Mouse (Mus musculus) erythroblast, embryonic 14.5 days (primary cell): Measurements from ENCODE around the gene Isl1. TPM values are rescaled to one million over a fixed set of nuclear protein-coding genes. Genes with fewer than 3 reads are reported as not detected.

Source experiments
- H3K27me3 ChIP-seq: 2 replicates; pipeline ENCODE4 v1.6.1; 2012; ENCODE audit warnings: inconsistent platforms; ENCODE audit not compliant: control insufficient read depth
- H3K36me3 ChIP-seq: 2 replicates; pipeline ENCODE4 v1.6.1; 2012; ENCODE audit warnings: mild to moderate bottlenecking, inconsistent platforms; ENCODE audit not compliant: control insufficient read depth
- H3K4me1 ChIP-seq: 2 replicates; pipeline ENCODE4 v1.6.1; 2012; ENCODE audit warnings: inconsistent platforms; ENCODE audit not compliant: control insufficient read depth
- H3K4me3 ChIP-seq: replicated peaks from 2 replicates; pipeline ENCODE3; 2012; ENCODE audit warnings: moderate library complexity, mild to moderate bottlenecking, inconsistent platforms
- H3K9me3 ChIP-seq: 2 replicates; pipeline ENCODE4 v1.6.1; 2012; ENCODE audit warnings: low read length, inconsistent platforms, mixed read lengths; ENCODE audit not compliant: control insufficient read depth
- GATA1 ChIP-seq: IDR thresholded peaks from 2 replicates; pipeline ENCODE4 v1.6.1; 2012; ENCODE audit warnings: low read length, inconsistent platforms, mixed read lengths
- TAL1 ChIP-seq: IDR thresholded peaks from 3 replicates; pipeline ENCODE4 v1.6.1; 2012; ENCODE audit warnings: low read length, inconsistent platforms, mixed read lengths
- polyA plus RNA-seq: library from polyadenylated mRNA; stranded (reverse); fragments of >175 nt; gene quantifications from 2 replicates; pipeline ENCODE4 v1.2.3, GENCODE M21; 2012

The Isl1 gene
- polyA plus RNA-seq, 1 experiment, result not detected

DNA sequence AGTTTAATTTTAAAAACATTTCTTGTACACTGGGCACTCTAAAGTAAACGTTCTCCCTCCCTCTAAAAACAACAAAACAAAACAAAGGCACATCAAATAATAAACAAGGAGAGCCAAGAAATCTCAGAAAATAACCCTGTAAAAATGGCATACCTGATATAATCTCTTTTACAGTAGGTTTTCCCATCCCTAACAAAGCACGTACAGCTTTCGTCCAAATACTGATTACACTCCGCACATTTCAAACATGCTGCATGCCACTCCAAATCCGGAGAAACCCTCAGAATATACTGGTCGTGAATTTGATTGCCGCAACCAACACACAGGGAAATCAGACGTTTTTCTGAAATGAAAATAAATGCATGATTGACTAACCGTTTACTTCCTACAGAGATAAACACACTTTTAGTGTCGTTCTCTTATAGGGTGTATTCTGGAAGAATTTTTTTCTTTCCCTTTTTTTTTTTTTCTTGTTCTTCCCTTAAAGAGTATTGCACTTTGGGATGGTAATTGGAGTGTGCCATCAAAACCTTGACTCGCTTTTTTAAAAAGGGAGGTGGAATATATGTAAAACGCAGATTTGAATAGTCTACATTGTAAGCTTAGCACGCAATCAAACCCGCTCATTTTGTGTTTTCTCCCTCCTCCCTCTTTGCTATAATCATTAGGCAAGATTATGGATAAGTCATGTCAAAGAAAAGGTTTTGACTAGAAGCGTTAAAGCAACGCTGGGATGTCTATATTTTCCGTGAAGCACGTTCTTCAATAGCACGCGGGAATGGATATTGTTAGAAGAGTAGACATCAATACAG is 1.2 kb downstream of the Isl1 start:
- Histone ChIP-seq H3K4me3 (no peak overlapping the region), H3K9me3 (no peaks in the 10 kb centered on the region; the same call in 1 of the 2 replicates), H3K27me3 (peaks cover 96% of the 10 kb centered on the region), H3K36me3 (no peaks in the 10 kb centered on the region), H3K4me1 (no peaks in the 10 kb centered on the region)
- TF ChIP-seq GATA1 (no peak), TAL1 (no peak)

DNA sequence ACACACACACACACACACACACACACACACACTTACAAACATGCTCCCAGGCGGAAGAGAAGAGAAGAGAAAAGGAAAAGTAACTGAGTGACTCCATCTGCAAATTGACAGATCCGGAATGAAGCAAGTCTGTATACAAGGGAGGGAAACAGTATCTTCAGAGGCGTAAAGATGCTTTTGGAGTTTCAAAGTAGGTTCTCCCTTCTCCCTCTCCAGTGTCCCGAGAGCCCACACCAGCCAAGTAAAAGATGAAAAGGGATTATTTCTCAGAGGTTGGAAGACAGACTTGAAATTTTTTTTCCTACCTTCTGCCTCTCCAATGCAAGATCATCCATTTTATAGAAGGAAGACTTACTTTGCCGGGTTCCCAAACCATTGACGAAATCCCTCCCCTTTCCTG is 2.9 kb downstream of the Isl1 start:
- no peaks in the 10 kb centered on the region for H3K4me1 ChIP-seq
- H3K4me3 ChIP-seq, result no peak overlapping the region
- H3K36me3 ChIP-seq, result no peaks in the 10 kb centered on the region
- peaks cover 93% of the 10 kb centered on the region for H3K27me3 ChIP-seq
- TF ChIP-seq GATA1 (no peak), TAL1 (no peak)
- no peaks in the 10 kb centered on the region; the same call in 1 of the 2 replicates for H3K9me3 ChIP-seq

DNA sequence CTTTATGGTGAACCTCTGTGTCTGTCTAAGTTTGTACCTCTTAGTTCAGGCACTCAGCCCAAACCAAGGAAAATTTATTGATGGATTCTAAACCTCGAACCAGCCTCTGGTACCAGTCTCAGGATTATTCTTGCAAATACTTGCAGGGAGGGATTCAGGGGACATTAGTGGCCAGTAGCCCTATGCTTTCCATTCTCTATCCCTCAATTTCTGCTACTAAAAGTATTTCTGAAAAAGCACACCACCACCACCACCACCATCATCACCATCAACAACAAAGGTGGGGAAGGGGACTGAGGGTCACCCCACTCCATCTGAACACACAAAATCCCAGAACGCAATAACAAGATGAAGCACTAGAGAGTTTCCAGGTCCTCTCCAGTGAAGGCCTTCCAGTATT is 3.8 kb downstream of the Isl1 start:
- no peaks in the 10 kb centered on the region for H3K36me3 ChIP-seq
- H3K4me1 ChIP-seq, result no peaks in the 10 kb centered on the region
- peaks cover 92% of the 10 kb centered on the region for H3K27me3 ChIP-seq
- H3K9me3 ChIP-seq, result no peaks in the 10 kb centered on the region; the same call in 1 of the 2 replicates
- no peak overlapping the region for H3K4me3 ChIP-seq
- TF ChIP-seq GATA1 (no peak), TAL1 (no peak)

DNA sequence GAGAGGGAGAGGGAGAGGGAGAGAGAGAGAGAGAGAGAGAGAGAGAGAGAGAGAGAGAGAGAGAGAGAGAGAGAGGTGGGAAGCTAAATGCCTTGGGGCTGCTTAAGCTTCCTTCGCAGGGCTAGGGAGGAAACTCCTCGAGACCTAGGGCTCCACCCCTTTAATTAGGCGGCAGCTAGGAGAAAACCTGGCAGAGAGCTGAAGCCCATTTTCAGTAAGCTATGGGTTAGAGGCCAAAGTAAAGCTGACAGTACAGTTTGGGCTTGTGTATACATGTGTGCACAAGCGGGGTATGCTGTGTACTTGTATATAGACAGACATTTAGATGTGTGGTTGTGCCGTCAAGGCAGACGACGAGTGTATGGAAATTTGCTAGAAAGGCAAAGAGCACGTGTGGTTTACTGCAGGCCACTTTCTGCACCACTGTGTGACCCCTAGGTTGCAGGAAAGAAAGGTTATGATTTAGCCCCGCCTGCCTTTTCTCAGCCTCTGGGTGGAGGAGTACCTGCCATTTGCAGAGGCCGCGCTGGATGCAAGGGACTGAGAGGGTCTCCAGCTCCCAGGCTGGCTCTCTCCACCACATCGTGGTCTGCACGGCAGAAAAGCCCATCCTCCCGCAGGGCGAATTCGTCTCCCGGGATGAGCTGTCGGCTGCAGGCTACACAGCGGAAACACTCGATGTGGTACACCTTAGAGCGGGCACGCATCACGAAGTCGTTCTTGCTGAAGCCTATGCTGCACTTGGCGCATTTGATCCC is 4.6 kb downstream of the Isl1 start:
- H3K36me3 ChIP-seq, result no peaks in the 10 kb centered on the region
- H3K4me1 ChIP-seq, result no peaks in the 10 kb centered on the region
- peaks cover 85% of the 10 kb centered on the region for H3K27me3 ChIP-seq
- no peak overlapping the region for H3K4me3 ChIP-seq
- H3K9me3 ChIP-seq, result no peaks in the 10 kb centered on the region; the same call in 1 of the 2 replicates
- TF ChIP-seq GATA1 (no peak), TAL1 (no peak)

DNA sequence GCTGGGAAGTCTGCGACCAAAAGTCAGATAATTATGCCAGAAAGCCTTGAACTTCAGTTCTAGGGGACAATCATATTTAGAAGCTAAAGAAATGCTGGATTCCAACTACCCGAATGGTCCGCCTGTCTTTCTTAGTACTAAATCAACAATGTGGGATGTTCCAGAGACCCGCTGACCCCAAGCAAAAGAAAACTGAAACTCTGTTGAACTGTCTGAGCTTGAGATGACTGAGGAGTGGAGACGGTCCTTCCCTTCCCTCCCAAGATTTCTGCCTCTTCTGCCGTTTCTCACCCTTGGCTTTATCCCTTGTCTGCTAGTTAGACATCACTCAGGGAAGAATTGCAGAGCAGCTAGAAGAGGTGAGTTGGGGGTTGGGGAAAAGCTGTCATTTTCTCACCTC is 5.7 kb downstream of the Isl1 start:
- H3K36me3 ChIP-seq, result no peaks in the 10 kb centered on the region
- no peak for TF ChIP-seq TAL1
- no peak for TF ChIP-seq GATA1
- no peaks in the 10 kb centered on the region for H3K9me3 ChIP-seq
- H3K4me3 ChIP-seq, result no peak overlapping the region
- H3K27me3 ChIP-seq, result peaks cover 83% of the 10 kb centered on the region
- no peaks in the 10 kb centered on the region for H3K4me1 ChIP-seq

DNA sequence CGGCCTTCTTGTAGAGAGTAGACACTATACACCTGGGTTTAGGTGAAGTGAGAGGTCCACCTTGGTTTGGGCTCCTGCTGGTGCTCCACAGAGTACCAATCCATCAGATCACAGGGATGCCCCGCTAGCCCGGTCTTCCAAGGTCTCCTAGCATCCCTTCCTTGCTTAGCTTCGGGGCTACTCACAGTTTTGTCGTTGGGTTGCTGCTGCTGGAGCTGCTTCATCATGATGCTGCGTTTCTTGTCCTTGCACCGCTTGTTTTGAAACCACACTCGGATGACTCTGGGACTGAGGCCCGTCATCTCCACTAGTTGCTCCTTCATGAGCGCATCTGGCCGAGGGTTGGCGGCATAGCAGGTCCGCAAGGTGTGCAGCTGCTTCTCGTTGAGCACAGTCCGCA is 6.6 kb downstream of the Isl1 start:
- H3K36me3 ChIP-seq, result no peaks in the 10 kb centered on the region
- H3K9me3 ChIP-seq, result no peaks in the 10 kb centered on the region
- TF ChIP-seq TAL1 (no peak), GATA1 (no peak)
- H3K27me3 ChIP-seq, result peaks cover 81% of the 10 kb centered on the region
- H3K4me3 ChIP-seq, result no peak overlapping the region
- no peaks in the 10 kb centered on the region for H3K4me1 ChIP-seq

DNA sequence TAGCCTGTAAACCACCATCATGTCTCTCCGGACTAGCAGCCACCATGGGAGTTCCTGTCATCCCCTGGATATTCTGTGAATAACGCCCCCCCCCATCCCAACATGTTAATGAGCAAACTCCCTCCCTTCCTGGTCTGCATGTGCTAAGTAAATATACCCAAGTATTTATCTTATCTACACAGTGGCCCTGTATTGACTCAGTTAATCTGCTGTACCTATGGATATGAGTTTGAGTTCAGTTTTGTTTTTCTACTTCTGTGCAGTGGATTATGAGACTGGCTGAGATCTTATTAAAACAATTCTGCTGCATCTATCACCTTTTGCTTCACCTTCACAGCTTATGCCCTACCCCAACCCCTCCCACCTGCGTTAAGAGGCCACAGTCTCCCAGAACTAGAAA is 7.8 kb downstream of the Isl1 start:
- peaks cover 84% of the 10 kb centered on the region for H3K27me3 ChIP-seq

DNA sequence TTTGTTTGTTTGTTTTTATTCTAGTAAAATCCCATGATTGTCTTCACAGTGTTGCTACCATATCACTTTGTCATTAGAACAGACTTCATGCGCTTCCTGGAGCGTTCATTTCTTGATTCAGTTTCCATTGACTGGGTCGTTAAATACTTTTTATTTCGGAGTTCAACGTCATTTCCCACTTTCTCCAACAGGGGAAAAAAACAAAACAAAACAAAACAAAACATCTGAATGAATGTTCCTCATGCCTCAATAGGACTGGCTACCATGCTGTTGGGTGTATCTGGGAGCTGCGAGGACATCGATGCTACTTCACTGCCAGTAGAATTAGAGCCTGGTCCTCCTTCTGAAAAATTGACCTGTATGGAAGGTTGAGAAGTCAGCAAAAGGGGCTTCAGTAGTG is 10.2 kb downstream of the Isl1 start:
- H3K4me1 ChIP-seq, result no peaks in the 10 kb centered on the region
- H3K4me3 ChIP-seq, result no peak overlapping the region
- H3K9me3 ChIP-seq, result no peaks in the 10 kb centered on the region
- no peak for TF ChIP-seq GATA1
- TF ChIP-seq TAL1, result no peak
- H3K36me3 ChIP-seq, result no peaks in the 10 kb centered on the region
- peaks cover 81% of the 10 kb centered on the region for H3K27me3 ChIP-seq

More for the DNA sequence above, 7.8 kb downstream of the Isl1 start:
- H3K9me3 ChIP-seq, result no peaks in the 10 kb centered on the region
- H3K4me3 ChIP-seq, result no peak overlapping the region
- H3K36me3 ChIP-seq, result no peaks in the 10 kb centered on the region
- no peaks in the 10 kb centered on the region for H3K4me1 ChIP-seq
- TF ChIP-seq GATA1 (no peak), TAL1 (no peak)

DNA sequence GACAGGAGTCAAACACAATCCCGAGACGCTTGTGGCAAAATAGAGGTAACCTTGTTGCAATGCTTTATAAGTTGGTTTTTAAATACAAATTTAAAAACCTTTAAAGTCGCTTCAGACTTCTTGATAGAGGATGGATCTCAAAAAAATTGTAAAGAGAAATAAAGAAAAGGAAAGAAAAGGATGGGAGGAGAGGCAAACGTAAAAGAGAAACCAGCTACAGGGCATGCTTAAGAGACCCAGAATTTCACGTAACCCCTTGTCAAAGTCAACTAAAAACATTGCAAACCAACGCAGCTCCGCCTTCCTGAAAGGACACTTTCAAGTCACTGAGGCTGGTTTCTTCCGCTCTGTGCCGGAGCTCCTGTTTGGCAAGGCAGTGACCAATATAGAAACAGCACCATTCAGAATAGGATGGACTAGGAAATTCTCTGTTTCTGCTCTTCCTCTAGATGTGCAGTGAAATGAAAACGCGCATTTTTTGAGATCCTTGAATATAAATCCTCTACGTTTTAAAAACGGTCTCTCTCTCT is 10.8 kb downstream of the Isl1 start:
- no peaks in the 10 kb centered on the region for H3K36me3 ChIP-seq
- H3K27me3 ChIP-seq, result peaks cover 81% of the 10 kb centered on the region

More for the DNA sequence above, 10.8 kb downstream of the Isl1 start:
- Histone ChIP-seq H3K4me3 (no peak overlapping the region), H3K9me3 (no peaks in the 10 kb centered on the region), H3K4me1 (no peaks in the 10 kb centered on the region)
- no peak for TF ChIP-seq GATA1
- TF ChIP-seq TAL1, result no peak
